Mouse (Mus musculus) heart, adult 2 months (tissue): Measurements from ENCODE around the gene Asic1.
A peak's percentile ranks its signal among the peaks of the same experiment; 100 is the strongest.

Source experiments
- CTCF ChIP-seq: fragments of 200-600 bp; IDR thresholded peaks from 2 replicates; pipeline ENCODE4 v1.8.1; 2022; ENCODE audit warnings: antibody characterized with exemption, mild to moderate bottlenecking, moderate library complexity
- EP300 ChIP-seq: fragments of 200-500 bp; IDR thresholded peaks from 2 replicates; pipeline ENCODE4 v1.6.1; 2011; ENCODE audit warnings: low read depth, low read length, control low read depth; ENCODE audit not compliant: insufficient read depth
- POLR2A ChIP-seq: fragments of 200-500 bp; IDR thresholded peaks from 2 replicates; pipeline ENCODE4 v1.6.1; 2011; ENCODE audit warnings: mild to moderate bottlenecking, low read depth, low read length, control low read depth; ENCODE audit not compliant: insufficient read depth

- TF ChIP-seq CTCF (peak; percentile 100; the same call in 1 of the 2 replicates), POLR2A (no peak), EP300 (peak; percentile 78)
Measured at GRCm38 (mm10) chr15:99668881-99669280, 1.3 kb upstream of the Asic1 start.
